Mouse (Mus musculus): ENCODE measurements around the gene Rab5c. TPM values are rescaled to one million over a fixed set of nuclear protein-coding genes. Genes with fewer than 3 reads are reported as not detected.

Rab5c gene
- polyA plus RNA-seq, 1 experiment: 205 TPM

- peak; percentile 58 to 77 for DNase-seq (ENCODE audit: extremely low spot score in 1 of 2, low spot score in 1 of 2)
Observed at GRCm38 (mm10) chr11:100754021-100754692, 16.1 kb upstream of the Rab5c start.

- DNase-seq (ENCODE audit: extremely low spot score in 1 of 2, low spot score in 1 of 2): no peak
Observed at GRCm38 (mm10) chr11:100752294-100752693, 14.3 kb upstream of the Rab5c start.

- DNase-seq (ENCODE audit: extremely low spot score in 1 of 2, low spot score in 1 of 2): no peak
Observed at GRCm38 (mm10) chr11:100750127-100750526, 12.1 kb upstream of the Rab5c start.

- DNase-seq (ENCODE audit: extremely low spot score in 1 of 2, low spot score in 1 of 2): peak in 1 of 2 experiments; percentile 71
Observed at GRCm38 (mm10) chr11:100749469-100749868, 11.5 kb upstream of the Rab5c start.

- DNase-seq (ENCODE audit: extremely low spot score in 1 of 2, low spot score in 1 of 2): peak in 1 of 2 experiments; percentile 65
Observed at GRCm38 (mm10) chr11:100748620-100749019, 10.6 kb upstream of the Rab5c start.

GRCm38 (mm10) chr11:100747114-100747513 is 9.1 kb upstream of the Rab5c start:
- no peak for DNase-seq (ENCODE audit: extremely low spot score in 1 of 2, low spot score in 1 of 2)

- DNase-seq (ENCODE audit: extremely low spot score in 1 of 2, low spot score in 1 of 2): no peak
Observed at GRCm38 (mm10) chr11:100746546-100746945, 8.5 kb upstream of the Rab5c start.

GRCm38 (mm10) chr11:100745085-100745484 is 7.1 kb upstream of the Rab5c start:
- peak in 1 of 2 experiments; percentile 76 for DNase-seq (ENCODE audit: extremely low spot score in 1 of 2, low spot score in 1 of 2)

- DNase-seq (ENCODE audit: extremely low spot score in 1 of 2, low spot score in 1 of 2): no peak
Observed at GRCm38 (mm10) chr11:100741348-100741747, 3.3 kb upstream of the Rab5c start.

GRCm38 (mm10) chr11:100738749-100739148 is 734 bp upstream of the Rab5c start:
- no peak for DNase-seq (ENCODE audit: extremely low spot score in 1 of 2, low spot score in 1 of 2)

- DNase-seq (ENCODE audit: extremely low spot score in 1 of 2, low spot score in 1 of 2): no peak
Observed at GRCm38 (mm10) chr11:100737105-100737733, 796 bp downstream of the Rab5c start.

- DNase-seq (ENCODE audit: extremely low spot score in 1 of 2, low spot score in 1 of 2): no peak
Observed at GRCm38 (mm10) chr11:100736746-100737080, 1.3 kb downstream of the Rab5c start.

GRCm38 (mm10) chr11:100735954-100736745 is 1.9 kb downstream of the Rab5c start:
- no peak for DNase-seq (ENCODE audit: extremely low spot score in 1 of 2, low spot score in 1 of 2)

- no peak for DNase-seq (ENCODE audit: extremely low spot score in 1 of 2, low spot score in 1 of 2)
Observed at GRCm38 (mm10) chr11:100735134-100735865, 2.7 kb downstream of the Rab5c start.

GRCm38 (mm10) chr11:100730477-100731205 is 7.4 kb downstream of the Rab5c start:
- no peak for DNase-seq (ENCODE audit: extremely low spot score in 1 of 2, low spot score in 1 of 2)

GRCm38 (mm10) chr11:100729976-100730375 is 8.0 kb downstream of the Rab5c start:
- no peak for DNase-seq (ENCODE audit: extremely low spot score in 1 of 2, low spot score in 1 of 2)

- DNase-seq (ENCODE audit: extremely low spot score in 1 of 2, low spot score in 1 of 2): no peak
Observed at GRCm38 (mm10) chr11:100728601-100729000, 9.4 kb downstream of the Rab5c start.

- no peak for DNase-seq (ENCODE audit: extremely low spot score in 1 of 2, low spot score in 1 of 2)
Observed at GRCm38 (mm10) chr11:100727201-100727600, 10.8 kb downstream of the Rab5c start.

GRCm38 (mm10) chr11:100724919-100725512 is 13.0 kb downstream of the Rab5c start:
- DNase-seq (ENCODE audit: extremely low spot score in 1 of 2, low spot score in 1 of 2): no peak

GRCm38 (mm10) chr11:100722493-100723028 is 15.5 kb downstream of the Rab5c start:
- DNase-seq (ENCODE audit: extremely low spot score in 1 of 2, low spot score in 1 of 2): no peak

Measured in frontal cortex, adult 2 months (tissue).